Mouse (Mus musculus) CD4-positive, CD25-positive, alpha-beta regulatory T cell, adult 2 months (primary cell): ENCODE results near the gene Tm9sf1.

Source experiments
- DNase-seq: peaks from one replicate; pipeline ENCODE4 v3.0.0-alpha.2; 2012; ENCODE audit warnings: low read depth, low spot score

Tm9sf1 gene

GRCm38 (mm10) chr14:55634874-55635522, 8.6 kb downstream of the Tm9sf1 start:
- DNase-seq = no peak

- peak; percentile 88 for DNase-seq
Observed at GRCm38 (mm10) chr14:55629312-55629711, 14.3 kb downstream of the Tm9sf1 start.

- no peak for DNase-seq
Observed at GRCm38 (mm10) chr14:55628077-55628827, 15.4 kb downstream of the Tm9sf1 start.

- DNase-seq = peak; percentile 33
Observed at GRCm38 (mm10) chr14:55618486-55619195, 25.0 kb downstream of the Tm9sf1 start.

GRCm38 (mm10) chr14:55617822-55618221, 25.8 kb downstream of the Tm9sf1 start, which contains the start of gene Rec8:
Rec8 (plus strand) TSS chr14:55618037.
- DNase-seq = peak; percentile 72

GRCm38 (mm10) chr14:55616844-55617243, 26.8 kb downstream of the Tm9sf1 start:
- no peak for DNase-seq

- DNase-seq = no peak
Observed at GRCm38 (mm10) chr14:55615876-55616275, 27.7 kb downstream of the Tm9sf1 start.

GRCm38 (mm10) chr14:55614565-55615178, 28.9 kb downstream of the Tm9sf1 start:
- no peak for DNase-seq

- no peak for DNase-seq
Observed at GRCm38 (mm10) chr14:55613346-55613745, 30.3 kb downstream of the Tm9sf1 start.

GRCm38 (mm10) chr14:55608339-55608738, 35.3 kb downstream of the Tm9sf1 start:
- no peak for DNase-seq

- DNase-seq = no peak
Observed at GRCm38 (mm10) chr14:55605743-55606459, 37.7 kb downstream of the Tm9sf1 start.

GRCm38 (mm10) chr14:55604823-55605222, 38.8 kb downstream of the Tm9sf1 start:
- DNase-seq = peak; percentile 23

- peak; percentile 98 for DNase-seq
Observed at GRCm38 (mm10) chr14:55603633-55604576, 39.7 kb downstream of the Tm9sf1 start.

- peak; percentile 28 for DNase-seq
Observed at GRCm38 (mm10) chr14:55603271-55603632, 40.4 kb downstream of the Tm9sf1 start, which contains the start of gene Irf9. Irf9 (plus strand) TSS chr14:55603571.

GRCm38 (mm10) chr14:55598521-55599390, 44.9 kb downstream of the Tm9sf1 start:
- no peak for DNase-seq

- DNase-seq = no peak
Observed at GRCm38 (mm10) chr14:55596036-55596690, 47.4 kb downstream of the Tm9sf1 start.

- no peak for DNase-seq
Observed at GRCm38 (mm10) chr14:55592226-55592625, 51.4 kb downstream of the Tm9sf1 start.

GRCm38 (mm10) chr14:55591331-55591891, 52.2 kb downstream of the Tm9sf1 start, which contains the start of gene Rnf31:
Rnf31 (plus strand) TSS chr14:55591708.
- DNase-seq = peak; percentile 93
